Mouse (Mus musculus) myocyte (in vitro differentiated cells): Measurements from ENCODE around the gene Ankrd39.

Source experiments
- POLR2A ChIP-seq: IDR thresholded peaks from one replicate; pipeline ENCODE4 v1.6.1; 2011; ENCODE audit warnings: low read depth, mild to moderate bottlenecking, control low read depth, moderate library complexity; ENCODE audit not compliant: insufficient read length
- TCF12 ChIP-seq: IDR thresholded peaks from one replicate; pipeline ENCODE4 v1.6.1; 2011; ENCODE audit warnings: mild to moderate bottlenecking, control low read depth; ENCODE audit not compliant: poor library complexity, insufficient read depth, severe bottlenecking

DNA sequence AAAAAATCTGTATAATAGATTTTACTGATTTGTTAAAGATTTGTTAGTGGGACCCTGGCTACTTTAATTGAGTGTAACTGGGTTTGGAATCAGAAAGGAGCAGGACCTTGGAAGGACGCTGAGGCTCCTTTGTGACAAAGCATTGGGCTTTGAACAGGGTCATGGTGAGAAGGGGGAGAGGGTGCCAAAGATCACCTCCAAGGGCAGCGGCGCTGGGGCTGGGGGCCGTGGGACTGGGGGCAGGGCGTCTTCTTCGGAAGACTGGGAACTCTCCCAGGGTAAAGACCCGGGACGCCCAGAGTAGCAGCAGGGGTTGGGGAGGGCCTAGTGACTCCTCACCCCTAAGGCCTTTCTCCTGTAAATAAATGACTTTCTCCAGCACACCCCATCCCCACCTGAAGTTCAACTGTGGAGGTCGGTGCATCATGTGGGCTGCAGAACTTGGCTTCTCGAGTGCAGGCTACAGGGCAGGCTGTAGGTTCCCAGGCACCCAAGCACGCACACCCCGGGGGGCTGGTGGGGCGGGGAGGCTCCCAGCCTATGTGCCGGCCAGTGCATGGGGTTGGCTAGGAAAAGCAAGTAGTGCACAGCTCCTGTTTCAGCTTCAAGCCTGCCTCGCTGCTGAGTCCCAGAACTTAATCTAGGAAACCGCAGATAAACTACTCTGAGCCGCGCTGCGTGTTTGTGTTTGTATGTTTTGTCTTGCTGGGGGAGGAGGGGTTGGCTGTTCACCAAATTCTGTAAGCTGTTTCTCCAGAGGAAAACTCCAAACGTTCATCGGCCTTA lies 20.8 kb upstream of the Ankrd39 start:
- TF ChIP-seq TCF12: no peak
- no peak for TF ChIP-seq POLR2A
